10 mouse cellular contexts compared by ENCODE assay signal in genomic region chr8:84001281-84002000, GRCm38 (mm10). TPM values are rescaled to one million over a fixed set of nuclear protein-coding genes. Genes with fewer than 3 reads are reported as not detected.
DNase-seq lines count a peak whose midpoint lies in the region; ATAC-seq and TF ChIP-seq lines count a peak whose summit lies in the region.
"Had no signal": no experiment of that assay in that cellular context is flagged by ENCODE, and none has a peak within 500 bp of the region (broad histone marks: within the 10 kb centered on the region; RNA-seq: fewer than 3 reads in every experiment).

Gene 1700067K01Rik, plus strand, starts transcription at chr8:84001502.

- H3K27me3 ChIP-seq in liver, embryonic 13.5 days: no peaks in the 10 kb centered on the region
- no peaks in the 10 kb centered on the region for H3K27me3 ChIP-seq in liver, postnatal 0 days (ENCODE audit: insufficient read depth, low read length)
- peaks cover 44% of the 10 kb centered on the region for H3K27me3 ChIP-seq in limb, embryonic 10.5 days (ENCODE audit: low read depth, poor library complexity, severe bottlenecking)
- no peaks in the 10 kb centered on the region for H3K27me3 ChIP-seq in stomach, embryonic 14.5 days (ENCODE audit: control insufficient read depth, insufficient read depth, low read length)

- H3K4me2 ChIP-seq in liver, embryonic 13.5 days: peak within 1 kb of the TSS; percentile 10; the same call in 1 of the 2 replicates
- no peak within 1 kb of the TSS for H3K4me2 ChIP-seq in liver, postnatal 0 days (ENCODE audit: low read depth, low read length)
- H3K4me2 ChIP-seq in stomach, embryonic 14.5 days (replicated peaks; ENCODE audit: low read depth, low read length): 0 out of 2 replicates have a peak within 1 kb of the TSS, but pooled peaks have one; percentile 7

- H3K27ac ChIP-seq in liver, embryonic 13.5 days: no peak within 1 kb of the TSS
- H3K27ac ChIP-seq in liver, postnatal 0 days (ENCODE audit: low read depth): no peak within 1 kb of the TSS
- H3K27ac ChIP-seq in limb, embryonic 10.5 days: peak within 1 kb of the TSS; percentile 64
- H3K27ac ChIP-seq in stomach, embryonic 14.5 days (ENCODE audit: low read length): no peak within 1 kb of the TSS

- no peak within 1 kb of the TSS for H3K4me3 ChIP-seq in liver, embryonic 13.5 days (replicated peaks)
- no peak within 1 kb of the TSS for H3K4me3 ChIP-seq in liver, postnatal 0 days (ENCODE audit: low read depth, low read length)
- H3K4me3 ChIP-seq in limb, embryonic 10.5 days: peak within 1 kb of the TSS; percentile 32
- H3K4me3 ChIP-seq in stomach, embryonic 14.5 days (ENCODE audit: low read depth, low read length): no peak within 1 kb of the TSS; the same call in 1 of the 2 replicates

- no peak for ATAC-seq in liver, embryonic 13.5 days (ENCODE audit: low read depth)
- ATAC-seq in liver, postnatal 0 days: no peak
- ATAC-seq in stomach, embryonic 14.5 days (ENCODE audit: insufficient number of reproducible peaks, insufficient read depth, low FRiP score, low read depth): no peak

- WGBS in liver, embryonic 13.5 days (ENCODE audit: insufficient replicate concordance): 80% methylated on average over 61 of the region's 61 CpGs
- 74% methylated on average over 60 of the region's 61 CpGs for WGBS in liver, postnatal 0 days (ENCODE audit: insufficient replicate concordance)
- WGBS in limb, embryonic 10.5 days: 19% methylated on average over 61 of the region's 61 CpGs
- WGBS in stomach, embryonic 14.5 days: 35% methylated on average over 60 of the region's 61 CpGs

- H3K9me3 ChIP-seq in liver, embryonic 13.5 days (replicated peaks): no peaks in the 10 kb centered on the region
- no peaks in the 10 kb centered on the region for H3K9me3 ChIP-seq in liver, postnatal 0 days (ENCODE audit: low read length)
- no peaks in the 10 kb centered on the region for H3K9me3 ChIP-seq in limb, embryonic 10.5 days (replicated peaks)
- H3K9me3 ChIP-seq in stomach, embryonic 14.5 days (ENCODE audit: control insufficient read depth, low read depth, low read length): no peaks in the 10 kb centered on the region

- H3K9ac ChIP-seq in liver, embryonic 13.5 days: no peak within 1 kb of the TSS
- H3K9ac ChIP-seq in liver, postnatal 0 days (replicated peaks): no peak within 1 kb of the TSS
- H3K9ac ChIP-seq in stomach, embryonic 14.5 days (replicated peaks; ENCODE audit: low read depth, low read length): no peak within 1 kb of the TSS; the same call in 1 of the 2 replicates

- peak; percentile 38 for DNase-seq in cerebellum, adult 11-12 months
- no peak for DNase-seq in cerebellum, postnatal 14 days
- DNase-seq in liver, embryonic 13.5 days: no peak
- no peak for DNase-seq in liver, postnatal 0 days
- DNase-seq in limb, embryonic 10.5 days (ENCODE audit: low spot score): peak; percentile 55
- no peak for DNase-seq in adrenal gland, postnatal 36 days
- no peak for DNase-seq in urinary bladder, postnatal 4 days (ENCODE audit: low spot score in 2 of 2)
- DNase-seq: lung, postnatal 36 days; right cerebral cortex, postnatal 4 days had no signal

- peaks cover 46% of the 10 kb centered on the region for H3K36me3 ChIP-seq in liver, embryonic 13.5 days
- peaks cover 15% of the 10 kb centered on the region; the same call in 1 of the 2 replicates for H3K36me3 ChIP-seq in liver, postnatal 0 days (replicated peaks; ENCODE audit: insufficient read depth, low read length)
- peaks cover 40% of the 10 kb centered on the region for H3K36me3 ChIP-seq in limb, embryonic 10.5 days
- peaks cover 20% of the 10 kb centered on the region; the same call in 1 of the 2 replicates for H3K36me3 ChIP-seq in stomach, embryonic 14.5 days (ENCODE audit: control insufficient read depth, insufficient read depth, low read length)

- no peak for TF ChIP-seq CTCF in liver, postnatal 0 days (IDR thresholded peaks at IDR 0.05; ENCODE audit: low read depth)

- no peak for TF ChIP-seq EP300 in liver, postnatal 0 days (IDR thresholded peaks at IDR 0.05; ENCODE audit: low read depth)

- H3K4me1 ChIP-seq in liver, embryonic 13.5 days (replicated peaks): peaks cover 63% of the 10 kb centered on the region
- H3K4me1 ChIP-seq in liver, postnatal 0 days (ENCODE audit: insufficient read depth): peaks cover 29% of the 10 kb centered on the region
- peaks cover 55% of the 10 kb centered on the region for H3K4me1 ChIP-seq in limb, embryonic 10.5 days
- peaks cover 21% of the 10 kb centered on the region for H3K4me1 ChIP-seq in stomach, embryonic 14.5 days (ENCODE audit: control insufficient read depth, insufficient read depth, low read length)

RNA-seq across cellular contexts. Expression of gene 1700067K01Rik, which starts in this region (rescaled TPM):
- polyA plus RNA-seq in liver, embryonic 13.5 days (2015; fragmentation: Nextera tagmentation; extraction: Ambion mirVana): 0.38 and 0.57 TPM in 2 replicates
- 0.87 and 0.99 TPM in 2 replicates for polyA plus RNA-seq in liver, postnatal 0 days (2015; fragmentation: Nextera tagmentation; extraction: Ambion mirVana)
- 0.28 and 0.73 TPM in 2 replicates for polyA plus RNA-seq in limb, embryonic 10.5 days (2016; fragmentation: Nextera tagmentation; extraction: Ambion mirVana)
- 0.71 and 0.87 TPM in 2 replicates for polyA plus RNA-seq in stomach, embryonic 14.5 days (2014; fragmentation: Nextera tagmentation; extraction: Ambion mirVana)
- total RNA-seq in adrenal gland, postnatal 36 days (2021): under 1 TPM; 0.43 to 0.50 TPM

Comparison
In these comparisons a context has a peak if more than half of its experiments do, and no peak if none do; other contexts are left out.
1. Peak in DNase-seq, H3K4me3 ChIP-seq and H3K27ac ChIP-seq in limb, embryonic 10.5 days; RNA of the gene not detected or under 1 TPM.